Mouse (Mus musculus) forebrain, embryonic 16.5 days (tissue): ENCODE results near the gene Kcmf1. TPM values are rescaled to one million over a fixed set of nuclear protein-coding genes. Genes with fewer than 3 reads are reported as not detected.

Experiments used
- ATAC-seq: fragments of 200-750 bp; cut with Nextera tagmentation; 2 replicates; pipeline ENCODE4 v1.8.0; 2017; ENCODE audit warnings: mild to moderate bottlenecking, moderate library complexity
- H3K27ac ChIP-seq: fragments of 300-500 bp; sonication (generic); 2 replicates; pipeline ENCODE4 v1.5.1; 2014; ENCODE audit warnings: low read length, control low read depth
- H3K27me3 ChIP-seq: fragments of 300-500 bp; sonication (generic); replicated peaks from 2 replicates; pipeline ENCODE4 v1.6.1; 2014; ENCODE audit warnings: low read length; ENCODE audit not compliant: control insufficient read depth, insufficient read depth
- H3K36me3 ChIP-seq: fragments of 300-500 bp; sonication (generic); 2 replicates; pipeline ENCODE4 v1.6.1; 2014; ENCODE audit not compliant: control insufficient read depth, insufficient read depth
- H3K4me1 ChIP-seq: fragments of 300-500 bp; sonication (generic); replicated peaks from 2 replicates; pipeline ENCODE4 v1.6.1; 2014; ENCODE audit warnings: low read length; ENCODE audit not compliant: control insufficient read depth, insufficient read depth
- H3K4me2 ChIP-seq: fragments of 300-500 bp; sonication (generic); 2 replicates; pipeline ENCODE4 v1.6.1; 2014; ENCODE audit warnings: mild to moderate bottlenecking, low read length, control low read depth
- H3K4me3 ChIP-seq: fragments of 300-500 bp; sonication (generic); replicated peaks from 2 replicates; pipeline ENCODE4 v1.5.1; 2014; ENCODE audit warnings: mild to moderate bottlenecking, low read length, control low read depth
- H3K9ac ChIP-seq: fragments of 300-500 bp; sonication (generic); replicated peaks from 2 replicates; pipeline ENCODE4 v1.6.1; 2014; ENCODE audit warnings: low read depth, low read length, control low read depth
- H3K9me3 ChIP-seq: fragments of 300-500 bp; sonication (generic); 2 replicates; pipeline ENCODE4 v1.6.1; 2016; ENCODE audit warnings: low read length; ENCODE audit not compliant: control insufficient read depth
- WGBS: fragments of 180-500 bp; shearing (Covaris S2); extraction: QIAGEN DNeasy Blood & Tissue Kit; methylation state at CpG from one replicate; pipeline ENCODE4 v1.1.7; 2014; 5-methylcytosine and 5-hydroxymethylcytosine counted together
- polyA plus RNA-seq: library from polyadenylated mRNA; unstranded; fragments of >200 nt; fragmentation: Nextera tagmentation; extraction: Ambion mirVana; gene quantifications from 2 replicates; pipeline ENCODE4 v1.2.1, GENCODE M21; 2015

Gene Kcmf1
- polyA plus RNA-seq, 1 experiment from 2014 or later, result 31.1 TPM

GRCm38 (mm10) chr6:72929795-72930398, 30.1 kb upstream of the Kcmf1 start:
- Histone ChIP-seq H3K27ac (no peak overlapping the region), H3K27me3 (no peaks in the 10 kb centered on the region), H3K36me3 (no peaks in the 10 kb centered on the region), H3K4me1 (no peaks in the 10 kb centered on the region), H3K9me3 (no peaks in the 10 kb centered on the region), H3K4me3 (no peak overlapping the region), H3K9ac (no peak overlapping the region), H3K4me2 (no peak overlapping the region)
- WGBS, result 89% methylated on average over 4 of the region's 4 CpGs
- ATAC-seq, result no peak

- ATAC-seq, result no peak
- H3K4me2 ChIP-seq, result no peak overlapping the region
- H3K36me3 ChIP-seq, result no peaks in the 10 kb centered on the region
- H3K4me1 ChIP-seq, result no peaks in the 10 kb centered on the region
- H3K27me3 ChIP-seq, result no peaks in the 10 kb centered on the region
- H3K4me3 ChIP-seq, result no peak overlapping the region
- H3K9me3 ChIP-seq, result no peaks in the 10 kb centered on the region
- H3K9ac ChIP-seq, result no peak overlapping the region
- 27% methylated on average over 9 of the region's 9 CpGs for WGBS
- no peak overlapping the region for H3K27ac ChIP-seq
Measured at GRCm38 (mm10) chr6:72926755-72927482, 27.1 kb upstream of the Kcmf1 start.

- no peak for ATAC-seq
- no peaks in the 10 kb centered on the region for H3K27me3 ChIP-seq
- H3K9me3 ChIP-seq, result no peaks in the 10 kb centered on the region
- no peaks in the 10 kb centered on the region for H3K36me3 ChIP-seq
- WGBS, result 91% methylated on average over 4 of the region's 4 CpGs
- H3K4me1 ChIP-seq, result no peaks in the 10 kb centered on the region
- no peak overlapping the region for H3K4me2 ChIP-seq
- H3K27ac ChIP-seq, result no peak overlapping the region
- H3K9ac ChIP-seq, result no peak overlapping the region
- no peak overlapping the region for H3K4me3 ChIP-seq
Measured at GRCm38 (mm10) chr6:72926031-72926430, 26.3 kb upstream of the Kcmf1 start.

GRCm38 (mm10) chr6:72923381-72923780, 23.6 kb upstream of the Kcmf1 start:
- Histone ChIP-seq H3K9ac (no peak overlapping the region), H3K9me3 (no peaks in the 10 kb centered on the region), H3K36me3 (no peaks in the 10 kb centered on the region), H3K27me3 (no peaks in the 10 kb centered on the region), H3K4me2 (no peak overlapping the region), H3K4me1 (no peaks in the 10 kb centered on the region), H3K27ac (no peak overlapping the region), H3K4me3 (no peak overlapping the region)
- 81% methylated on average over 8 of the region's 8 CpGs for WGBS
- no peak for ATAC-seq

DNA sequence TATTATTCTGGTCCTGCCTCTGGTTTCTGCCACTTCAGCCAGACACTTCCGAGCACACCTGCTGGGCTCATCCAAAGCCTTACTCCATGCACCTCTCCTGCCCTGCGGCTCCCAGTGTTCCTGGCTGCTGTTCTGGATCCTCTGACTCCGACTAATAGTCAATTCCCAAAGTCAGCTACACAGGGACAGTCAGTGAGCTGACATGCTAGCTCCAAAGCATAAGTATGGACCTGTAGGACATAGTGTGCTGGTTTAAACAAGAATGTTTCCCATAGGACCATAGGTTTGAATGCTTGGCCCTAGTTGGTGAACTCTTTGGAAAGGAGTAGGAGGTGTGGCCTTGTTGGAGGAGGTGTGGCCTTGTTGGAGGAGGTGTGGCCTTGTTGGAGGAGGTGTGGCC, 21.3 kb upstream of the Kcmf1 start:
- no peaks in the 10 kb centered on the region for H3K9me3 ChIP-seq
- WGBS, result 97% methylated on average over 3 of the region's 3 CpGs
- H3K4me3 ChIP-seq, result no peak overlapping the region
- H3K4me2 ChIP-seq, result no peak overlapping the region
- H3K27ac ChIP-seq, result no peak overlapping the region
- no peaks in the 10 kb centered on the region for H3K36me3 ChIP-seq
- H3K4me1 ChIP-seq, result no peaks in the 10 kb centered on the region
- no peaks in the 10 kb centered on the region for H3K27me3 ChIP-seq
- no peak for ATAC-seq
- H3K9ac ChIP-seq, result no peak overlapping the region

DNA sequence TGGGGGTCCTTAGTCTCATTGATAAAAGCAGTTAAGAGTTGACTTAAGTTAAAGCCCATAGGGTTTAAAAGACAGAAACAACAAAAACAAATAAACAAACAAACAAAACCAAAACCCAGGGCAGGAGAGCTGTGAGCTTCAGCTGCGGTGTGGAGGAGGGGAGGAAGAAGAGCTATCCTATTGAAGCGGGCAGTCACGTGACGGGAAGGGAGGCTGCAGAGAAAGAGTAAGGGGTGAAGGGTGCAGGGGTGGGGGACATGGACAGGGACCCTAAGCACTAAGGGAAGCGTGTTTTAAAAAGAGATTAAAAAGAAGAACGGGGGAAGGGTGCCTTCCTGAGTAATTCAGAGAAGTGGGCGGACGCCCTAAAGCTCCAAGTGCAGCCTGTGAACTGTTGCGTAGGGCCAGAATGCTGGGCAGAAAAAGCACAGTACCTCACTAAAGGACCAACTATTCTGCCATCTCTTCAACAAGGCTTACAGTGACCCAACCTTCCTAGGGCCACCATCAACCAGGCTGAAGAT, 18.8 kb upstream of the Kcmf1 start:
- Histone ChIP-seq H3K4me2 (no peak overlapping the region), H3K27me3 (no peaks in the 10 kb centered on the region), H3K9me3 (no peaks in the 10 kb centered on the region), H3K27ac (no peak overlapping the region), H3K4me1 (no peaks in the 10 kb centered on the region), H3K36me3 (no peaks in the 10 kb centered on the region), H3K4me3 (no peak overlapping the region), H3K9ac (no peak overlapping the region)
- no peak for ATAC-seq
- 62% methylated on average over 9 of the region's 9 CpGs for WGBS

DNA sequence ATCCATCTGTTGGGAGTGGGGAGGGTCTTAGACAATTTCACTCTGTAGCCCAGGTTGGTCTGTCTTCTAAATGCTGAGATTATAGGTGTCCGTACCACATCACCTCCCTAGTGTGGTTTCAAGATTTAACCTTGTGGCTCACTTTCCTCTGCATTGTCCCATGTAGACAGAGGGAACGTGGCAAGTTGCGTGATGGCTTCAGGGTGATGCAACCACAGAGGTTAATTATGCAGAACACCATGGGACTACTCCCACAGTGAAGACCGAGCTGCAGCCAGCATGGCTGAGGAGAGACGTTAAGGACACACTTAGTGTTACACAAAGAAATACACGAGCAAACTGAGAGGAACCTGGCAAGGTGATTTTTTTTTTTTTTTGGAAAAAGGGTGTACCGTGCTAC, 16.6 kb upstream of the Kcmf1 start:
- Histone ChIP-seq H3K36me3 (no peaks in the 10 kb centered on the region), H3K27ac (no peak overlapping the region), H3K9ac (no peak overlapping the region), H3K9me3 (no peaks in the 10 kb centered on the region), H3K4me3 (no peak overlapping the region), H3K4me1 (no peaks in the 10 kb centered on the region), H3K27me3 (no peaks in the 10 kb centered on the region), H3K4me2 (no peak overlapping the region)
- no peak for ATAC-seq
- WGBS, result 80% methylated on average over 7 of the region's 7 CpGs

DNA sequence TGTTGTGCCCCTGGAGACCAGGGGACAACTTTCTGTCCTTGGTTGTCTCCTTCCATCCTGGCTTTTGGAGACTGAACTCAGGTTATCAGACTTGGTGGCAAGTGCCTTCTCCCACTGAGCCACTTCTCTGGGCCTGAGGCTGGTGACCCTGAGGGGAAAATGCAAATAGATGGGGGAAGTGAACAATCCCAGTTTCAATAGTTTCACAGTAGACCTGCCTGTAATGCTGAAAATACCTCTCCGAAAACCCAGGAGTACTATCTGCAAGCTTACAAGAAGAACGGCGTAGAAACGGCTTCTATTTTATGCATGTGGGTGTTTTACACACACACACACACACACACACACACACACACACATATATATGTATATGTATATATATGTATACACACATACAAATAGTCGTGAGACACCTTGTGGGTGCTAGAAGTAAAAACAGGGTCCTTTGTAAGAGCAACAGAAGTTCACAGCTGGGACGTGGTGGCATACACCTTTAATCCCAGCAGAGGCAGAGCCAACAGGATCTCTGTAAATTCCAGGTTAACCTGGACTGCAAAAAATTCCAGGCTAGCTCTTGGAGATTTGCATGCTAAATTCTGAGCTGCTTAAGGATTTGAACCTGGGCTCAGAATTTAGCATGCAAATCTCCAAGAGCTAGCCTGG, 14.4 kb upstream of the Kcmf1 start:
- ATAC-seq, result no peak
- Histone ChIP-seq H3K4me3 (no peak overlapping the region), H3K27me3 (no peaks in the 10 kb centered on the region), H3K9ac (no peak overlapping the region), H3K9me3 (no peaks in the 10 kb centered on the region), H3K27ac (no peak overlapping the region), H3K4me2 (no peak overlapping the region), H3K4me1 (no peaks in the 10 kb centered on the region), H3K36me3 (no peaks in the 10 kb centered on the region)
- 82% methylated on average over 6 of the region's 6 CpGs for WGBS

GRCm38 (mm10) chr6:72911261-72911660, 11.5 kb upstream of the Kcmf1 start:
- H3K9me3 ChIP-seq, result no peaks in the 10 kb centered on the region
- ATAC-seq, result no peak
- H3K4me3 ChIP-seq, result no peak overlapping the region
- H3K27me3 ChIP-seq, result no peaks in the 10 kb centered on the region
- H3K27ac ChIP-seq, result no peak overlapping the region
- WGBS, result 62% methylated on average over 4 of the region's 4 CpGs
- H3K4me2 ChIP-seq, result no peak overlapping the region
- no peaks in the 10 kb centered on the region for H3K4me1 ChIP-seq
- no peak overlapping the region for H3K9ac ChIP-seq
- no peaks in the 10 kb centered on the region for H3K36me3 ChIP-seq
